Mouse (Mus musculus): Measurements from ENCODE around the gene Sorl1.

GRCm38 (mm10) chr9:42169025-42169424, 44.9 kb upstream of the Sorl1 start:
- TF ChIP-seq CTCF (IDR thresholded peaks at IDR 0.05; ENCODE audit: borderline replicate concordance, insufficient read depth, low read length) (no peak), POLR2A (IDR thresholded peaks at IDR 0.05; ENCODE audit: low read depth, low read length) (no peak)
